Mouse (Mus musculus) erythroblast, embryonic 14.5 days (primary cell): ENCODE results near the gene Zfp14.

Experiments
- GATA1 ChIP-seq: IDR thresholded peaks from 2 replicates; pipeline ENCODE4 v1.6.1; 2012; ENCODE audit warnings: low read length, inconsistent platforms, mixed read lengths
- TAL1 ChIP-seq: IDR thresholded peaks from 3 replicates; pipeline ENCODE4 v1.6.1; 2012; ENCODE audit warnings: low read length, inconsistent platforms, mixed read lengths

- TF ChIP-seq GATA1: no peak
- TF ChIP-seq TAL1: no peak
Observed at GRCm38 (mm10) chr7:30095551-30096125, 44.5 kb upstream of the Zfp14 start.
